Mouse (Mus musculus) CH12.LX (cell line): ENCODE results near the gene Spata2l. TPM values are rescaled to one million over a fixed set of nuclear protein-coding genes. Genes with fewer than 3 reads are reported as not detected.
"Not testable (repeated sequence)": the region's sequence is repeated elsewhere in the genome, so short reads cannot be mapped to it uniquely, and the experiment has no call there.

Experiments used
- DNase-seq: peaks from one replicate; pipeline ENCODE4 v3.0.0-alpha.2; 2013; ENCODE audit errors: extremely low read depth
- H3K27ac ChIP-seq: 2 replicates; pipeline ENCODE4 v1.5.1; 2012; ENCODE audit warnings: low read depth, mild to moderate bottlenecking, control low read depth, moderate library complexity; ENCODE audit not compliant: insufficient read depth
- H3K27me3 ChIP-seq: replicated peaks from 2 replicates; pipeline ENCODE3; 2012; ENCODE audit warnings: inconsistent platforms
- H3K36me3 ChIP-seq, 2 experiments: replicated peaks in 1 of 2; 2 replicates each; pipeline versions ENCODE3 to v1.6.1; 2012; ENCODE audit warnings: inconsistent platforms in 1 of 2, low read length in 1 of 2, mild to moderate bottlenecking in 1 of 2, mixed read lengths in 1 of 2, moderate library complexity in 1 of 2; ENCODE audit not compliant: control insufficient read depth in 1 of 2, insufficient read depth in 1 of 2
- H3K4me1 ChIP-seq, 2 experiments: 2 replicates each; pipeline ENCODE4 v1.6.1; 2012; ENCODE audit warnings: inconsistent platforms in 1 of 2, moderate library complexity in 1 of 2; ENCODE audit not compliant: insufficient read depth in 2 of 2, control insufficient read depth in 1 of 2
- H3K4me2 ChIP-seq: 2 replicates; pipeline ENCODE4 v1.6.1; 2012; ENCODE audit warnings: low read depth, mild to moderate bottlenecking, control low read depth; ENCODE audit not compliant: poor library complexity, insufficient read depth, severe bottlenecking
- H3K4me3 ChIP-seq, 3 experiments: fragments of 150-350 bp in 1 of 3; sonication (generic) in 1 of 3; replicated peaks in 1 of 3; 2 replicates each; pipeline versions ENCODE3 to v1.5.1; 2011 to 2012; ENCODE audit warnings: low read depth in 2 of 3, low read length in 2 of 3, mild to moderate bottlenecking in 2 of 3, moderate library complexity in 2 of 3, control low read depth in 1 of 3, improper control_type of control experiment in 1 of 3, inconsistent platforms in 1 of 3, mixed read lengths in 1 of 3; ENCODE audit not compliant: poor library complexity in 1 of 3
- H3K79me2 ChIP-seq: replicated peaks from 2 replicates; pipeline ENCODE4 v1.6.1; 2012; ENCODE audit warnings: mild to moderate bottlenecking, moderate library complexity; ENCODE audit not compliant: control insufficient read depth, poor library complexity, insufficient read depth, severe bottlenecking; ENCODE audit errors: extremely low read depth
- H3K9ac ChIP-seq: 2 replicates; pipeline ENCODE4 v1.6.1; 2012; ENCODE audit warnings: low read depth, mild to moderate bottlenecking, control low read depth, moderate library complexity; ENCODE audit not compliant: insufficient read depth
- H3K9me3 ChIP-seq: replicated peaks from 2 replicates; pipeline ENCODE3; 2012; ENCODE audit warnings: low read length, inconsistent platforms, mixed read lengths
- BHLHE40 ChIP-seq: IDR thresholded peaks from 2 replicates; pipeline ENCODE4 v1.6.1; 2011; ENCODE audit warnings: mild to moderate bottlenecking, low read depth, low read length, improper control_type of control experiment
- E2F4 ChIP-seq: IDR thresholded peaks from 2 replicates; pipeline ENCODE4 v1.6.1; 2011; ENCODE audit warnings: low read depth, low read length, improper control_type of control experiment; ENCODE audit not compliant: insufficient replicate concordance
- ELF1 ChIP-seq: IDR thresholded peaks from 2 replicates; pipeline ENCODE4 v1.6.1; 2014; ENCODE audit warnings: low read depth, mild to moderate bottlenecking, inconsistent platforms, low read length, improper control_type of control experiment
- EP300 ChIP-seq: IDR thresholded peaks from 2 replicates; pipeline ENCODE4 v1.6.1; 2011; ENCODE audit warnings: low read length, improper control_type of control experiment
- ETS1 ChIP-seq: conservative IDR thresholded peaks from 2 replicates; pipeline ENCODE4 v1.6.1; 2012; ENCODE audit warnings: low read depth, mild to moderate bottlenecking, inconsistent platforms, low read length, improper control_type of control experiment, moderate library complexity
- GABPA ChIP-seq: IDR thresholded peaks from 2 replicates; pipeline ENCODE4 v1.6.1; 2012; ENCODE audit warnings: low read depth, low read length, improper control_type of control experiment, inconsistent platforms; ENCODE audit not compliant: insufficient replicate concordance
- HCFC1 ChIP-seq: IDR thresholded peaks from 2 replicates; pipeline ENCODE4 v1.6.1; 2012; ENCODE audit warnings: low read depth, mild to moderate bottlenecking, inconsistent platforms, low read length, improper control_type of control experiment
- IRF4 ChIP-seq: IDR thresholded peaks from 2 replicates; pipeline ENCODE4 v1.6.1; 2014; ENCODE audit warnings: low read depth, mild to moderate bottlenecking, inconsistent platforms, low read length, improper control_type of control experiment
- KAT2A ChIP-seq: IDR thresholded peaks from 2 replicates; pipeline ENCODE4 v1.6.1; 2012; ENCODE audit warnings: low read length, improper control_type of control experiment, inconsistent platforms; ENCODE audit not compliant: insufficient replicate concordance
- MAX ChIP-seq: IDR thresholded peaks from 2 replicates; pipeline ENCODE4 v1.6.1; 2011; ENCODE audit warnings: low read length, improper control_type of control experiment
- MYC ChIP-seq: IDR thresholded peaks from 2 replicates; pipeline ENCODE4 v1.6.1; 2011; ENCODE audit warnings: low read depth, mild to moderate bottlenecking, improper control_type of control experiment, low read length
- NRF1 ChIP-seq: IDR thresholded peaks from 2 replicates; pipeline ENCODE4 v1.6.1; 2014; ENCODE audit warnings: low read depth, mild to moderate bottlenecking, inconsistent platforms, low read length, improper control_type of control experiment, moderate library complexity
- PAX5 ChIP-seq: IDR thresholded peaks from 2 replicates; pipeline ENCODE4 v1.6.1; 2012; ENCODE audit warnings: low read length, inconsistent platforms, mixed read lengths
- POLR2A ChIP-seq: IDR thresholded peaks from 2 replicates; pipeline ENCODE4 v1.6.1; 2011; ENCODE audit warnings: low read depth, mild to moderate bottlenecking, improper control_type of control experiment, low read length
- POLR2AphosphoS2 ChIP-seq: IDR thresholded peaks from 2 replicates; pipeline ENCODE4 v1.6.1; 2011; ENCODE audit warnings: low read depth, low read length, improper control_type of control experiment
- SIN3A ChIP-seq: IDR thresholded peaks from 2 replicates; pipeline ENCODE4 v1.6.1; 2012; ENCODE audit warnings: low read length, improper control_type of control experiment, inconsistent platforms
- TCF12 ChIP-seq: IDR thresholded peaks from 2 replicates; pipeline ENCODE4 v1.6.1; 2014; ENCODE audit warnings: low read depth, mild to moderate bottlenecking, inconsistent platforms, low read length, improper control_type of control experiment
- USF1 ChIP-seq: IDR thresholded peaks from 2 replicates; pipeline ENCODE4 v1.6.1; 2014; ENCODE audit warnings: low read depth, mild to moderate bottlenecking, inconsistent platforms, low read length, improper control_type of control experiment
- ZKSCAN1 ChIP-seq: IDR thresholded peaks from 2 replicates; pipeline ENCODE4 v1.6.1; 2012; ENCODE audit warnings: low read depth, inconsistent platforms, low read length, improper control_type of control experiment, borderline replicate concordance
- ZNF384 ChIP-seq: IDR thresholded peaks from 2 replicates; pipeline ENCODE4 v1.6.1; 2012; ENCODE audit warnings: low read depth, low read length, improper control_type of control experiment, inconsistent platforms
- dilution Hi-C: fragments of 300-500 bp; cut with MboI; formaldehyde crosslinking; loops from 2 replicates; pipeline ENCODE4 v1.14.3; 2020; ENCODE audit warnings: low sequenced_read_pairs; ENCODE audit not compliant: extremely low pct_unique_long_range_greater_than_20kb, extremely low pct_ligation_motif_present
- in situ Hi-C: fragments of 300-500 bp; cut with MboI; formaldehyde crosslinking; loops from 3 replicates; pipeline ENCODE4 v1.14.3; 2019; ENCODE audit warnings: low sequenced_read_pairs, low pct_ligation_motif_present, low pct_unique_long_range_greater_than_20kb, mixed read lengths
- polyA plus RNA-seq: library from polyadenylated mRNA; unstranded; fragments of >175 nt; gene quantifications from 2 replicates; pipeline ENCODE4 v1.2.1, GENCODE M21; 2012; ENCODE audit warnings: low read depth; ENCODE audit not compliant: insufficient read length
- total RNA-seq, 2 experiments: library from RNA; depleted of rRNA; stranded (reverse); fragments of 300-350 nt in 1 of 2; fragments of >200 nt in 1 of 2; gene quantifications; 2 replicates each; pipeline ENCODE4 v1.2.3; 2012 to 2014

Spata2l gene
- total and polyA plus RNA-seq, 3 experiments = 0.63 to 2.3 (median 1.4) TPM

DNA sequence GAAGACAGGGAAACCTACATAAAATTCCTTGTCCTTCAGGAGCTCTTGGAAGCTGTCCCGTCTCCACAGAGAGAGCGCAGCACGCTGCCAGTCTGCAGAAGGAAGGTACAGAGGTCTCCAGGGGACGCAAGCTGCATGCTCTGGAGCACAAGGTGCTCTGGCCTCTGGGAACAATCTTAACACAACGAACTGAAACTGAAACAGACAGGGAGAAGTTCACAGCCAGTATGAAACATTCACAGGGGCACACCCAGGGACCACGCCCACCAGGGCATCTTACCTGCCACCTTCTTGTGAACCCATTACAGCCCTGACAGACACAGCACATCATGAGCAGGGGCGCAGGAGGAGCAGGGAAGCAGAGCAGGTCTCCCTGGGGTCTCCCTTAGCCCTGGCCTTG lies 48.0 kb upstream of the Spata2l start:
- H3K9me3 ChIP-seq = no peaks in the 10 kb centered on the region
- H3K9ac ChIP-seq = no peak overlapping the region
- no peak for TF ChIP-seq MAX
- 0 out of 2 replicates have a peak, but pooled peaks have one; percentile 40 for TF ChIP-seq SIN3A
- peak; percentile 38 for TF ChIP-seq ETS1
- no peaks in the 10 kb centered on the region for H3K27me3 ChIP-seq
- peak overlapping the region; percentile 59 for H3K4me2 ChIP-seq
- peaks cover 17 to 31% of the 10 kb centered on the region in 2 experiments for H3K4me1 ChIP-seq
- dilution Hi-C loops = no loop called here
- peak overlapping the region in 1 of 3 experiments; percentile 27 for H3K4me3 ChIP-seq
- DNase-seq = peak; percentile 64
- peaks cover 34 to 81% of the 10 kb centered on the region in 2 experiments for H3K36me3 ChIP-seq
- no peaks in the 10 kb centered on the region for H3K79me2 ChIP-seq
- in situ Hi-C loops = no loop called here
- H3K27ac ChIP-seq = no peak overlapping the region

DNA sequence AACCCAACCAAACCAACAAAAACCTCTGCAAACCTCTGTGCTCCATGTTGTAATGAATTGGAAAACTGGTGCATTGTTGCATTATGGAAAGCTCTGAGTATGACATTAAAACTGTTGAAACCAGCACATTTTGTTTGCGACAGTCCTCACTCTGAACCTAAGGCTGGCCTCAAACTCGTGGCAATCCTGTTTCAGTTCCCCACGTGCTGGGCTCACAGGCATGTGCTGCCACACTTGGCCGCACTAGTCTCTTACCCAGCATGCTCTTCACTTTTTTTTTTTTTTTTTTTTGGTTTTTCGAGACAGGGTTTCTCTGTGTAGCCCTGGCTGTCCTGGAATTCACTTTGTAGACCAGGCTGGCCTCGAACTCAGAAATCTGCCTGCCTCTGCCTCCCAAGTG lies 47.0 kb upstream of the Spata2l start:
- H3K4me3 ChIP-seq, H3K27me3 ChIP-seq, H3K27ac ChIP-seq, dilution Hi-C loops, H3K79me2 ChIP-seq, in situ Hi-C loops, H3K4me2 ChIP-seq: not testable (repeated sequence)
- peaks cover 15 to 31% of the 10 kb centered on the region in 2 experiments for H3K4me1 ChIP-seq
- peaks cover 30 to 81% of the 10 kb centered on the region in 2 experiments for H3K36me3 ChIP-seq
- TF ChIP-seq ZNF384 = peak; percentile 83
- TF ChIP-seq BHLHE40 = peak; percentile 94
- TF ChIP-seq EP300 = peak; percentile 24; the same call in 1 of the 2 replicates
- TF ChIP-seq ETS1 = peak; percentile 48
- TF ChIP-seq MYC = peak; percentile 97
- peak; percentile 94 for TF ChIP-seq MAX
- TF ChIP-seq IRF4 = 0 out of 2 replicates have a peak, but pooled peaks have one; percentile 25
- TF ChIP-seq, all 38 proteins: peak for 7; not testable (repeated sequence) for 31
- peak; percentile 45 for DNase-seq
- H3K9ac ChIP-seq, H3K9me3 ChIP-seq: not testable (repeated sequence)

DNA sequence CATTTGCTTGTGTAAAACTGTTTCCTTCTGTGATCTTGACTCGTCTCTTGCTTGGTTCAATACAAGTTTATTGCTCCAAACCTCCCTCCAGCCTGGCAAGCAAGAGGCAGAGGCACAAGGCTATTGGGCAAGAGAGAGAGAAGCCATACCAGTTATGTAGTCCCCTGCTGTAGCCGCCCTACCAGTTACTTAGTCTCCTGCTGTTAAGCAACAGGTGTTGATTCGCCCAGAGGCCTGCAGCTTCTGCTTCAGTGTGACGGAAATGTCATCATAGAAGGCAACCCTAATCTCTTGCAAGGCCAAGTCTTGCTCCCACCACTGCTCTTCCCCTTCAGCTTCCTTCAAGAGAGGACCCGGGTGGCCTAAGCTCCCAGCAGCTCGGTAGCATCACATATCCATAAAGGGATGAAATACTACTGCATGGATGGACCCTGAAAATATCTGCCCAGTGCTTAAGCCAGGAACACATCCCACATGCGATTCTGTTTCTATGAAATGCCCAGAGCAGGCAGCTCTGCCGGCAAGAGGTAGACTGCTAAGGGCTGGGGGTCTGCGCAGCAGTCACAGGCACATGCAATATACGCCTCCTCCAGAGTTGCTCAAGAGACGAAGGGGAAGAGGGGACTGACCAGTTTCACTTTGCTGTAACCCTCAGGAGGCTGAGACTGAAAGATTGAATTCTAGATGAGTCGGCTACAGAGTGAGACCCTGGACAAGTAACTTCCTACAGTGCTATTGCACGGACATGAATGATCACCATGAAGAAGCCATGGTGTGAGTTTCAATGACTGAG lies 44.5 kb upstream of the Spata2l start:
- no peak overlapping the region for H3K4me2 ChIP-seq
- H3K9me3 ChIP-seq = no peaks in the 10 kb centered on the region
- TF ChIP-seq NRF1 (no peak), POLR2A (no peak), USF1 (no peak), MAX (no peak), ELF1 (no peak), IRF4 (no peak), PAX5 (no peak), SIN3A (no peak), POLR2AphosphoS2 (no peak), E2F4 (no peak), MYC (no peak), GABPA (no peak), ETS1 (no peak), TCF12 (no peak), ZKSCAN1 (no peak), HCFC1 (no peak), KAT2A (no peak)
- H3K9ac ChIP-seq = no peak overlapping the region
- H3K36me3 ChIP-seq = peaks cover 37 to 79% of the 10 kb centered on the region in 2 experiments
- H3K4me1 ChIP-seq = peaks cover 9 to 23% of the 10 kb centered on the region in 2 experiments
- dilution Hi-C loops = no loop called here
- H3K27ac ChIP-seq = no peak overlapping the region
- no peaks in the 10 kb centered on the region for H3K27me3 ChIP-seq
- in situ Hi-C loops = no loop called here
- no peaks in the 10 kb centered on the region for H3K79me2 ChIP-seq
- no peak for DNase-seq
- H3K4me3 ChIP-seq = no peak overlapping the region
